Mouse (Mus musculus) lung, adult 2 months (tissue): Measurements from ENCODE around the gene Zdhhc16.

Experiments used
- CTCF ChIP-seq: fragments of 200-500 bp; IDR thresholded peaks from 2 replicates; pipeline ENCODE4 v1.5.1; 2011; ENCODE audit warnings: mild to moderate bottlenecking, low read length, control low read depth; ENCODE audit not compliant: insufficient read depth
- POLR2A ChIP-seq: fragments of 200-500 bp; IDR thresholded peaks from 2 replicates; pipeline ENCODE4 v1.6.1; 2011; ENCODE audit warnings: low read depth, mild to moderate bottlenecking, control low read depth, low read length, borderline replicate concordance; ENCODE audit errors: extremely low read depth

DNA sequence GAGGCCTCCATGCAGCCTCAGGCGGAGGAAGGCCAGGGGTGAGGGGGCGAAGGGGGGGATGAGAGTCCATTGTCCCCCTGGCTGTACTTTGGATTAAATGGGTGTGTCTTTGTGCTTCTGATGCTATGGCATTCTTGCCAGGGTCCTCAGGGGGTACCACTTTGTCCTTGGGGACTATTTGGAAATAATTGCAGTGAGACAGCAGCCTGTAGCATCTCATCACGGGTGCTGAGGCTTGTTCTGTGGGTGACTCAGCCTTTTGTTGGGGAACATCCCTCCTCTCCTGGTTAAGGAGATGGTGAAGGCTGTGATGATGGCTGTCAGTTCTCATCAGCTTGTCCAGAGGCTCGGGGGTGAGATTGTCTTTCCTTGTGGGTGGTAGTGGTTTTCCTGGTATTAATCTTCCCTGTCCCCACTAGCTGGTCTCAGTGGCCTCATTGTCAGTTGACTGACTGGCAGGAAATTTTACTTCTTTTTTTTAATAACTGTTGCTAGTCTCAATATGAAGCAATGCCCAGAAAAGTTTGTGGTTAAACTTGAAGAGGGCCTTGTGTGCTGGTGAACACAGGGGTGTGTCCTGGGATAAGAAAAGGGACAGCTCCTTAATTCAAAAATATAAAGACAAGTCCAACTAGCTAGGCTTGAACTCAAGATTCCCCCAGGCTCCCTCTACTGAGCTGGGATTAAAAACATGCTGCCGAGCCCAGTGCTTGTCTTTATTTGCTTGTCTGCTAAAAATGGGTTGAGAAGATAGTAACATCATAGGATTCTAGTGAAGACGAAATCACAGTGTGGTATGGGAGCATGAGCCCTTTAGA lies 19.3 kb upstream of the Zdhhc16 start:
- no peak for TF ChIP-seq POLR2A
- TF ChIP-seq CTCF = no peak
